In the genomic region with DNA sequence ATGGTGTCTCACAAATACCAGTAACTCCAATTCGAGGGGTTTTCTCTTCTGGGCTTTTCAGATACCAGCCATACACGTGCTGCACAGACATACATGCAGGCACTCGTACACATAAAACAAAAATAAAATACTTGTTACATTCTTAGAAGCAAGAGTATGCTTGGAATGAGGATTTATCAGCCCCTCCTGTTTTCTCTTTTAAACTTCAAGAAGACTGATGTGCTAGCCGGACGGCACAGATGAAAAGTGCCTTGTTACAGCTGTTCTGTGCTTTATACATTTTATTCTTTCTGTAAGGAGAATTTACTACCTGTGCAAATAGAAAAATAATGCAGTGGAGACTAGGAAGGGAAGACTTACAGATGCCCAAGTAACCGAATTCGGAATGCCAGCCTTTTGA, we compare ENCODE assay signal across 18 mouse cellular contexts. TPM values are rescaled to one million over a fixed set of nuclear protein-coding genes. Genes with fewer than 3 reads are reported as not detected.
DNase-seq lines count a peak whose midpoint lies in the region; ATAC-seq and TF ChIP-seq lines count a peak whose summit lies in the region.
"Had no signal": no experiment of that assay in that cellular context is flagged by ENCODE, and none has a peak within 500 bp of the region (broad histone marks: within the 10 kb centered on the region; RNA-seq: fewer than 3 reads in every experiment).

No protein-coding gene starts in this region.

- TF ChIP-seq POLR2A in lung, adult 2 months (IDR thresholded peaks at IDR 0.05; ENCODE audit: borderline replicate concordance, extremely low read depth, low read depth, low read length): no peak

- H3K4me3 ChIP-seq in gastrocnemius, adult 2 months: no peak overlapping the region
- H3K4me3 ChIP-seq in heart, embryonic 16.5 days (ENCODE audit: low read length): no peak overlapping the region
- H3K4me3 ChIP-seq in lung, embryonic 14.5 days (ENCODE audit: low read depth, low read length): no peak overlapping the region
- no peak overlapping the region for H3K4me3 ChIP-seq in lung, adult 2 months (replicated peaks; ENCODE audit: extremely low read depth, low read depth, low read length)
- H3K4me3 ChIP-seq in limb, embryonic 13.5 days: no peak overlapping the region
- H3K4me3 ChIP-seq: hindbrain, embryonic 15.5 days; left cerebral cortex, adult 2 months; neural tube, embryonic 12.5 days had no signal

- no peaks in the 10 kb centered on the region for H3K27me3 ChIP-seq in heart, embryonic 16.5 days (ENCODE audit: control insufficient read depth, insufficient read depth, low read length)
- no peaks in the 10 kb centered on the region for H3K27me3 ChIP-seq in lung, embryonic 14.5 days (ENCODE audit: insufficient read depth, low read length)
- no peaks in the 10 kb centered on the region for H3K27me3 ChIP-seq in limb, embryonic 13.5 days
- H3K27me3 ChIP-seq: hindbrain, embryonic 15.5 days; neural tube, embryonic 12.5 days had no signal

- DNase-seq in gastrocnemius, adult 2 months: no peak
- no peak for DNase-seq in gastrocnemius, postnatal 4 days (ENCODE audit: low spot score in 2 of 2)
- DNase-seq in heart, adult 9 months (ENCODE audit: low spot score in 2 of 2): no peak
- DNase-seq in lung, embryonic 14.5 days: peak; percentile 32
- no peak for DNase-seq in lung, adult 2 months
- DNase-seq: adrenal gland, postnatal 14 days; kidney, adult 8-10 months; kidney, postnatal 4 days; midbrain, embryonic 14.5 days; right cerebral cortex, postnatal 25 days; spleen, adult 18-20 months; thymus, postnatal 14 days had no signal

- H3K36me3 ChIP-seq in heart, embryonic 16.5 days (ENCODE audit: control insufficient read depth, insufficient read depth): peaks cover 3% of the 10 kb centered on the region; the same call in 1 of the 2 replicates
- H3K36me3 ChIP-seq in lung, embryonic 14.5 days (ENCODE audit: insufficient read depth): no peaks in the 10 kb centered on the region; the same call in 1 of the 2 replicates
- H3K36me3 ChIP-seq in limb, embryonic 13.5 days: peaks cover 3% of the 10 kb centered on the region; the same call in 1 of the 2 replicates
- H3K36me3 ChIP-seq: hindbrain, embryonic 15.5 days; neural tube, embryonic 12.5 days had no signal

- WGBS in heart, embryonic 16.5 days: 31% methylated on average over 7 of the region's 7 CpGs
- WGBS in lung, embryonic 14.5 days: 39% methylated on average over 7 of the region's 7 CpGs
- 39% methylated on average over 7 of the region's 7 CpGs for WGBS in lung, adult 2 months
- 41% methylated on average over 7 of the region's 7 CpGs for WGBS in limb, embryonic 13.5 days

- peak overlapping the region; percentile 16; the same call in 1 of the 2 replicates for H3K4me2 ChIP-seq in heart, embryonic 16.5 days (ENCODE audit: low read depth, low read length)
- no peak overlapping the region for H3K4me2 ChIP-seq in lung, embryonic 14.5 days
- no peak overlapping the region for H3K4me2 ChIP-seq in limb, embryonic 13.5 days (replicated peaks)

- TF ChIP-seq CTCF in gastrocnemius, adult 2 months (IDR thresholded peaks at IDR 0.05): no peak
- no peak for TF ChIP-seq CTCF in lung, embryonic 14.5 days (IDR thresholded peaks at IDR 0.05; ENCODE audit: low read depth)
- TF ChIP-seq CTCF in lung, adult 2 months (IDR thresholded peaks at IDR 0.05; ENCODE audit: insufficient read depth, low read length): no peak

- peaks cover 4% of the 10 kb centered on the region; the same call in 1 of the 2 replicates for H3K9me3 ChIP-seq in heart, embryonic 16.5 days (replicated peaks; ENCODE audit: control insufficient read depth, low read length)
- H3K9me3 ChIP-seq in lung, embryonic 14.5 days (ENCODE audit: low read depth, low read length): no peaks in the 10 kb centered on the region
- no peaks in the 10 kb centered on the region for H3K9me3 ChIP-seq in limb, embryonic 13.5 days
- H3K9me3 ChIP-seq: hindbrain, embryonic 15.5 days; neural tube, embryonic 12.5 days had no signal

- no peak for ATAC-seq in heart, embryonic 16.5 days (replicated peaks; ENCODE audit: extremely low read depth, insufficient read depth, low FRiP score)
- peak; percentile 24; the same call in 1 of the 2 replicates for ATAC-seq in lung, embryonic 14.5 days (ENCODE audit: insufficient read depth)
- no peak for ATAC-seq in limb, embryonic 13.5 days (ENCODE audit: low FRiP score, low read depth)
- ATAC-seq: CD4-positive, CD25-positive, alpha-beta regulatory T cell, adult 4 months had no signal

- peaks cover 29% of the 10 kb centered on the region for H3K4me1 ChIP-seq in heart, embryonic 16.5 days (ENCODE audit: control insufficient read depth, insufficient read depth, low read length)
- H3K4me1 ChIP-seq in lung, embryonic 14.5 days (ENCODE audit: insufficient read depth): peaks cover 8% of the 10 kb centered on the region
- H3K4me1 ChIP-seq in lung, adult 2 months (ENCODE audit: control insufficient read depth, insufficient read depth, low read length): peaks cover 15% of the 10 kb centered on the region
- peaks cover 15% of the 10 kb centered on the region for H3K4me1 ChIP-seq in limb, embryonic 13.5 days

- H3K9ac ChIP-seq in heart, embryonic 16.5 days (ENCODE audit: low read length): no peak overlapping the region
- no peak overlapping the region for H3K9ac ChIP-seq in lung, embryonic 14.5 days
- H3K9ac ChIP-seq in limb, embryonic 13.5 days: no peak overlapping the region
- H3K9ac ChIP-seq: hindbrain, embryonic 15.5 days; neural tube, embryonic 12.5 days had no signal

- intact Hi-C loops in gastrocnemius, adult 2 months (cut with DNase I): no loop called here

- 0 out of 2 replicates have a peak overlapping the region, but pooled peaks have one; percentile 2 for H3K27ac ChIP-seq in gastrocnemius, adult 2 months
- H3K27ac ChIP-seq in heart, embryonic 16.5 days (ENCODE audit: low read length): 0 out of 2 replicates have a peak overlapping the region, but pooled peaks have one; percentile 2
- H3K27ac ChIP-seq in lung, embryonic 14.5 days (ENCODE audit: low read depth): no peak overlapping the region
- H3K27ac ChIP-seq in limb, embryonic 13.5 days: 0 out of 2 replicates have a peak overlapping the region, but pooled peaks have one; percentile 3
- H3K27ac ChIP-seq: hindbrain, embryonic 15.5 days; left cerebral cortex, adult 2 months; neural tube, embryonic 12.5 days had no signal

RNA-seq across cellular contexts. Expression of gene Atp2b1, which starts 15.2 kb away (rescaled TPM):
- 10 to 100 TPM; 74.7 to 79.0 TPM for total RNA-seq in gastrocnemius, adult 2 months (2021)
- total RNA-seq in gastrocnemius, postnatal 4 days (2021): 100 to 1,000 TPM in 1 of 2 experiments, 10 to 100 TPM in 1; 95.1 to 102 TPM
- polyA plus RNA-seq in heart, embryonic 16.5 days (2015; fragmentation: Nextera tagmentation; extraction: Ambion mirVana): 88.5 and 93.9 TPM in 2 replicates
- polyA plus RNA-seq in lung, embryonic 14.5 days (2014; fragmentation: Nextera tagmentation; extraction: Ambion mirVana): 174 and 176 TPM in 2 replicates
- 19.0 and 23.2 TPM in 2 replicates for polyA plus RNA-seq in lung, adult 2 months (2012; rRNA removed)
- 152 and 155 TPM in 2 replicates for polyA plus RNA-seq in limb, embryonic 13.5 days (2015; fragmentation: Nextera tagmentation; extraction: Ambion mirVana)
